Mouse (Mus musculus): ENCODE data around the gene Ppih.
A peak's percentile ranks its signal among the peaks of the same experiment; 100 is the strongest.

GRCm38 (mm10) chr4:119292771-119293573 lies 27.4 kb downstream of the Ppih start:
- TF ChIP-seq CTCF (IDR thresholded peaks at IDR 0.05; ENCODE audit: low read depth, low read length) (no peak), GATA1 (IDR thresholded peaks at IDR 0.05; ENCODE audit: borderline replicate concordance, low read length) (no peak), TAL1 (conservative IDR thresholded peaks at IDR 0.05; ENCODE audit: low read depth, low read length) (no peak), GATA2 (IDR thresholded peaks at IDR 0.05; ENCODE audit: borderline replicate concordance, low read depth, low read length) (no peak), POLR2AphosphoS5 (IDR thresholded peaks at IDR 0.05; ENCODE audit: insufficient replicate concordance, low read depth, low read length) (0 out of 2 replicates have a peak, but pooled peaks have one; percentile 58)

Data from G1E (cell line).